Mouse (Mus musculus) urinary bladder, postnatal 36 days (tissue): ENCODE results near the gene Tbc1d15.

Experiments
- DNase-seq, 2 experiments: peaks; one replicate each; pipeline ENCODE4 v3.0.0; 2022; ENCODE audit warnings: low spot score in 2 of 2, mixed read lengths in 1 of 2

Gene Tbc1d15

DNA sequence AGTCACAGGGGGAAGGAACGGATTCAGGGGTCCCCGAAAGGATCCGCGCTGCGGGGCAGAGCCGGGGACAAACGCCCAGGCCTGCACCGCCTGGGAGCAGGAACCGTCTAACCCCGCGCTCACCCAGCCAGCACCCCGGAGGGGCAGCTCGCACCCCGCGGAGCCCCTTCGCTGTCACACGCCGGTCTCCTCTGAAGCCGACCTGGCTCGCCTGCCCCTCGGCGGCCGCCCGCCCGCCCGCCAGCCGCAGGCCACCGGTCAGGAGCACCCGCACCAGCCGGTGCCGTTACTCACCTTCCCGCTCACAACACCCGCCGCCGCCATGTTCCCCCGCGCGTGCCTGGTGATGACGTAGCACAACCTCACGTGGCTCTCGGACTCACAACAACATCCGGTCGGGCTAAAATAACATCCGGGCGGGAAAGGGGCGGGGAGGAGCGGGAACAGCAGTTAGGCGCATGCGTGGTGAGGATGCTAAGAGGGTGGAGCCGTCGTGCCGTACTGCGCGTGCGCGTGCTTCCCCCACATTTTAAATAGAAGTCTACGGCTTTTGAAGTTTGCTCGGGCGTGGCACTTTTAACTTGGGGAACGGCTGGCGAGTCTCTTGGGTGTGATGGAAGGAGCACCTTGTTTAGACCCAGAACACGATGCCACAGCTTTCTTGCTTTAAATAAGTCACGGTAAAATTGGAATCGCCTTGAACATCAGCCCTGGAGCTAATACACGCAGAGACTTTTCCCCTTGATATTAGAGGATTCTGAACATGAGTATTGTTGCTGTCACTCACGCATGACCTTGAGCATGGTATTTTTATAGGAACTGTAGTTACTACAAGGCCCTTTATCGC is at the start of gene Tbc1d15:
TSS of gene Tbc1d15 (minus strand) at position 380 of the 847 bp plus-strand sequence.
- peak; percentile 94 to 99 for DNase-seq

DNA sequence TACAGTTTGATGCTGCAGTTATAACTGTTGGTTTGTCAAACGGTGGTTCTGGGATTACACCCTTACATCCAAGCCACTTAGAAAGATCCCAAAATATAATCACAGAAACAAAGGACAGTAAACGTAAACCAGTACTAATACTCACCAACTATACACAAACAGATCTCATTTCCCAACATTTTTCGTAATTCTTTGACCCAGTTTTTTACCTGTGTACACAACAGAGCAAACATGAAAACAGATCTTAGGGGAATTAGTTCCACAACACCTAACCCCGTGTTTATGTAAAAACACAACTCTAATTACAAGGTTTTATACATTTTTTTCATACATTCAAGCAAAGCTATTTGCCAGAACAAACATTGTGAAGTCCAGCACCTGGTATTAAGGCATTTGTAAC is 47.4 kb upstream of the Tbc1d15 start:
- DNase-seq, result no peak

- no peak for DNase-seq
Measured at GRCm38 (mm10) chr10:115297582-115297981, 46.3 kb upstream of the Tbc1d15 start.

GRCm38 (mm10) chr10:115296401-115296935 is 45.2 kb upstream of the Tbc1d15 start:
- DNase-seq, result no peak

- no peak for DNase-seq
Measured at GRCm38 (mm10) chr10:115295162-115295561, 43.9 kb upstream of the Tbc1d15 start.

GRCm38 (mm10) chr10:115294715-115295114 is 43.4 kb upstream of the Tbc1d15 start:
- no peak for DNase-seq

GRCm38 (mm10) chr10:115293946-115294345 is 42.7 kb upstream of the Tbc1d15 start:
- no peak for DNase-seq

- no peak for DNase-seq
Measured at GRCm38 (mm10) chr10:115290671-115291070, 39.4 kb upstream of the Tbc1d15 start.

DNA sequence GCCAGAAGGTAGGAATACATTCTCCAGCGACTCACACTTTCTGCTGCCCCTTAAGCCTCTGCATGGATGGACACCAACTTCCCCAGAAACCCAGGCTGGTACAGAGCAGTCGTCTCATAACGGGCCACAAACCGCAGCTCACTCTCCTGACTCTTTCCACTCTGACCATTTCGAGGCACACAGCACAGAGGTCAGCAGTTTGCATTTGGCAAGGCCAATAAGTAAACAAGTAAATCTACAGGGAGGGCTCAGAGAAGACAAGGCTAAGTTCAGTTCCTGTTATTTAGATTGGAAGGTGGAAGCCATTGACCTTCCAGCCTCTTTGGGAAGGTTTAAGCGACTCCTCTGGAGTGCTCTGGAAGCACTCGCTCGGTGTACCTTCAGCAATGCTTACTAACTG is 37.6 kb upstream of the Tbc1d15 start:
- DNase-seq, result no peak

DNA sequence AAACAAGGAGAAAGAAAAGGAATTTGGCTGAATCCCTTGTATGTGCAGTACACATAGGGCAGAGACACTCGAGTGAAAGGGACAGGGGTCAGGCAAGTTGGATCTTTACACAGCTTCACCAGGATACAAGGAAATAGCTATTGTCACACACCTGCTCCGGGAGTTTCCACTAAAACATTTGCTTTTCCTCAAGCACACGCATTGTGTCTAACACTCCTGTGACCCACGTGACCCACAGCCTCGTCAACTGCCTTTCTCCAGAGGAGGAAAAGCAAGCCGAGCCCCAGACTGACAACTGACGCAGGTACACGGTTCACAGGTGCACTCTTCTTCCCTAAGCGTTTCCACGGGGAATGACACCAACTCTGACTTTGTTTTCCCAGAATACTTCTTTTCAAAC is 32.9 kb upstream of the Tbc1d15 start:
- DNase-seq, result no peak

DNA sequence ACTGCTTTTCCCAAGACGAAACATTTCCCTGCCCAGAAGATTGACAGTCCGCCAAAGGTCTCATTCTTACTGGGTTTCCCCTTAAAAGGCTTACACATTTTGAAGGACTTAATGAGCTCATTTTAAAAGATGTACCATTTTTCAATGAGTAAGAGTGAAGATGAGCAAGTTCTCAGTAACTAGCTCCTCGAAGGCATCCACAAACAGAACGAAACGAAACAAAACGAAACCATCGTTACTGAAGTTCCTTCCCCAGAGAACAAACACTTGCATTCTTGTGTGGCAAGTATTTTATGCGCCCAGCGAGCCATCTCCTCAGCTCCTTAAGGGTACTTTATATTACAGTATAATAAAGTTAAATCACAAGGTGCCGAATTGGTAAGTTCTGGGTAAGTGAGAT is 30.1 kb upstream of the Tbc1d15 start:
- no peak for DNase-seq

DNA sequence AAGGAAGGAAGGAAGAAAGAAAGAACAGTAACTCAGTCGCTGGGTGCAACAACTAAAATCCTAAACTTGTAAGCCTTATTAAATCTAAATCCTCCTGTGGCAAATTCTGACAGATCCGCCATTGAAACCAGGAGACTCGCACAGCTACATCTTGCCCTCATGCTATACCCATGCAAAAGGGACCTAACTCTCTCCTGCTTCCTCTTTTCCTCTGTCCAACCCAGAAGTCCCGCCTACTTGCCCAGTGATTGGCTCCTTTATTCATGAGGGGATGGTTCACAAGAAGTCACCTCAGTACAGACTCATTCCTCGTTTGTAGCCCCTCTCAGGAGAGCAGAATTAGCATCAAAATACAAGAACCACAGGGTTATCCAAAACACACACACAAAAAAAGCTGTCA is 20.4 kb upstream of the Tbc1d15 start:
- no peak for DNase-seq

GRCm38 (mm10) chr10:115270612-115271390 is 19.5 kb upstream of the Tbc1d15 start:
- DNase-seq, result no peak

GRCm38 (mm10) chr10:115262926-115263562 is 11.8 kb upstream of the Tbc1d15 start:
- DNase-seq, result peak in 1 of 2 experiments; percentile 26

- no peak for DNase-seq
Measured at GRCm38 (mm10) chr10:115262261-115262660, 11.0 kb upstream of the Tbc1d15 start.

- no peak for DNase-seq
Measured at GRCm38 (mm10) chr10:115261428-115261827, 10.2 kb upstream of the Tbc1d15 start.

- DNase-seq, result no peak
Measured at GRCm38 (mm10) chr10:115256162-115256561, 4.9 kb upstream of the Tbc1d15 start.

DNA sequence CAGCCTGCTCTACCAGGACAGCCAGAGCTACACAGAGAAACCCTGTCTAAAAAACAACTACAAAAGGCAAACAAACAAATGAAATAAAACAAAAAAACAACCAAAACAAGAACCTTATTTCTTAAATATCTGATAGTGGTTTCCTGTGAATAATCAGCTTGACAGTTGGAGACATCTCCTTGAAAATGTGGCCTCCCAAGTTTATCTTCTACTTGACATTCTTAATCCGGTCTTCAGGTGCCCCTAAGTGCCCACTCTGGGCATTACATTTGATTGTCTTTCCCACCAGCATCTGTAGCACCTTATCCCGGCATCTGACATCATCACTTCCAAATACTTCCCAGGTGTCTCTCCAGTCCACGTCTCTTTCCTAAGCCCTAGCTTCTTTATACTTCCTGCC is 2.3 kb upstream of the Tbc1d15 start:
- no peak for DNase-seq

GRCm38 (mm10) chr10:115252321-115252757 is 1.1 kb upstream of the Tbc1d15 start:
- peak; percentile 48 to 63 for DNase-seq

- DNase-seq, result peak in 1 of 2 experiments; percentile 31
Measured at GRCm38 (mm10) chr10:115250235-115251087, 806 bp downstream of the Tbc1d15 start.

DNA sequence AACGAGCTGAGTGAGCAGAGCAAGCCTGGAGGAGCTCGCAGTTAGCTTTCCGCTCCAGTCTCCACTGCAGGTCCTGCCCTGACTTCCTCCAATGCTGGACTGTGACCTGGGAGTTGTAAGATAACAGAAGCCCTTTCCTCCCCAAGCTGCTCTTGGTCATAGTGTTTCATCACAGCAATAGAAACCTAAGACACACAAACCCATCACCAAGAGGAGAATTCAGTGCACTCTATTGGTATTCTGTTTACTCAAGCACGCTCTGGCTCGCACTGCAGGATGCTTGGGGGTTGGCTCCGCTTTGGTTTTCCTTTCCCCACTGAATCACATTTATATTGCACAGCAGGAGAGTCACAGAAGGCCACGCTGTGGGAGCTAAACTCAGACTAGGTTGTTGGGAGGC is 3.2 kb downstream of the Tbc1d15 start:
- no peak for DNase-seq
